Mouse (Mus musculus) kidney, adult 2 months (tissue): ENCODE results near the gene Gm13119. TPM values are rescaled to one million over a fixed set of nuclear protein-coding genes. Genes with fewer than 3 reads are reported as not detected.

Experiments used
- DNase-seq: peaks from one replicate; pipeline ENCODE4 v3.0.0; 2021
- H3K27ac ChIP-seq: fragments of 200-500 bp; 2 replicates; pipeline ENCODE4 v1.5.1; 2012; ENCODE audit warnings: low read depth, low read length, control low read depth, inconsistent platforms; ENCODE audit not compliant: insufficient read depth
- H3K27me3 ChIP-seq: fragments of 200-500 bp; replicated peaks from 2 replicates; pipeline ENCODE4 v1.6.1; 2012; ENCODE audit warnings: mild to moderate bottlenecking, moderate library complexity, low read length, inconsistent platforms; ENCODE audit not compliant: control insufficient read depth, insufficient read depth
- H3K36me3 ChIP-seq: fragments of 200-500 bp; 2 replicates; pipeline ENCODE4 v1.6.1; 2012; ENCODE audit warnings: mild to moderate bottlenecking, moderate library complexity, low read length, inconsistent platforms; ENCODE audit not compliant: control insufficient read depth, insufficient read depth
- H3K4me1 ChIP-seq: fragments of 200-500 bp; 2 replicates; pipeline ENCODE4 v1.6.1; 2011; ENCODE audit warnings: low read length; ENCODE audit not compliant: control insufficient read depth, insufficient read depth
- H3K4me3 ChIP-seq: fragments of 200-500 bp; 2 replicates; pipeline ENCODE4 v1.5.1; 2011; ENCODE audit warnings: mild to moderate bottlenecking, low read depth, low read length, control low read depth; ENCODE audit not compliant: insufficient read depth
- CTCF ChIP-seq: fragments of 200-500 bp; conservative IDR thresholded peaks from 2 replicates; pipeline ENCODE4 v1.5.1; 2011; ENCODE audit warnings: low read depth, mild to moderate bottlenecking, control low read depth, low read length, moderate library complexity, mixed read lengths; ENCODE audit not compliant: insufficient read depth, insufficient read length
- POLR2A ChIP-seq: fragments of 200-500 bp; IDR thresholded peaks from one replicate; pipeline ENCODE4 v1.6.1; 2011; ENCODE audit warnings: low read depth, low read length, control low read depth
- WGBS: fragments of 180-500 bp; shearing (Covaris S2); methylation state at CpG from one replicate; pipeline ENCODE4 v1.1.7; 2018; 5-methylcytosine and 5-hydroxymethylcytosine counted together
- polyA plus RNA-seq: library from polyadenylated mRNA; depleted of rRNA; stranded (reverse); fragments of >200 nt; gene quantifications from 2 replicates; pipeline ENCODE4 v1.2.3, GENCODE M21; 2012; rRNA removed

Gene Gm13119
- polyA plus RNA-seq, 1 experiment = not detected

DNA sequence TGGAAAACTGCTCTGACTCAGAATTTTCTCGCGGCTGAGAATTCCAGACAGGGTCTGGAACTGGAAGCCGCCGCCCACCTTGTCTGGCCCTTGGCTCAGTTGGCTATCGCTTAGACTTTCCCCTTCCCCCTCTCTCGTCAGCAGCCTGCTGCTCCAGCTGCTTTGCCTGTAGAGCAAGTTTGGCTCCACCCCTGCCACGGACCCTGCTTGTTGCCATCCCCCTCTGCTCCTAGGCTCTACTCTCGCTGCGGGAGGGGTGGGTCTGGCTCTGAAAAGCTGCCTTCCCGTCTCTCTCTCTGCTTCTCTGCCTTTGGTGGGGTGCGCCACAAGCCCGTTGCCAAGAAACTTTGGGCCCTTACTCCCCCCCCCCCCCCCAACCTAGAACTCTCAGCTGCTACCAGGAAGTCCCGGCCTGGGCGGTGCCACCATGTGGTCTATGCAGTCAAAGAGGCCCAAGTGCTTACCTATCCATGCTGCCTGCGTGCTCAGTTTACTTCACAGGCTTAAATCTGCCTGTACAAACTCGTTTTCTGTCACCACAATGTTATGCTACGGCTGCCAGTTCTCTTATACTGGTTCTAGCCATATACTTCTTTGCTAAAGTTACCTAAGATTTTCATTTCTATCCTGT, 46.8 kb downstream of the Gm13119 start:
- no peak for TF ChIP-seq POLR2A
- peak; percentile 14 for DNase-seq
- Histone ChIP-seq H3K27ac (no peak overlapping the region), H3K4me3 (peak overlapping the region; percentile 48), H3K36me3 (no peaks in the 10 kb centered on the region), H3K4me1 (no peaks in the 10 kb centered on the region), H3K27me3 (no peaks in the 10 kb centered on the region)
- 4% methylated on average over 17 of the region's 17 CpGs for WGBS

DNA sequence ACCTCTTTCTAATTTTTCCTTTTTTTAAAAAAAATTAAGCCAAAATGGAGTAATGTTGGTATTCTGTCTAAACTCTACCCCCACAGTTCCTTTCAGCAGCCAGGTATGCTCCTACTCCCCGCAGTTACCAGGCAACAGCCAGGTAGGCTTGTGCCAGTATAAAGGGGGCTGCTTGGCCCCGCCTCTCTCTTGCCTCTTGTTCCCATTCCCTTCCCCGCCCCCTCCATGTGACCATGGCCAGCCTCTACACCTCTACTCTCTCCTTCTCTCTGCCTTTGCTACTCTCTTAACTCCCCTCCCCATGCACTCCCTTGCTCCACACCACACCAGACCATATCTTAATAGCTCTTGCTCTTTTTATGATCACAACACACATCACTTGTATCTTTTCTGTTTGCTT, 48.5 kb downstream of the Gm13119 start:
- Histone ChIP-seq H3K4me1 (no peaks in the 10 kb centered on the region), H3K36me3 (no peaks in the 10 kb centered on the region), H3K27ac (no peak overlapping the region), H3K4me3 (no peak overlapping the region), H3K27me3 (no peaks in the 10 kb centered on the region)
- WGBS = 66% methylated on average over 3 of the region's 3 CpGs
- TF ChIP-seq POLR2A (no peak), CTCF (no peak)
- no peak for DNase-seq

- no peaks in the 10 kb centered on the region for H3K4me1 ChIP-seq
- TF ChIP-seq CTCF (no peak), POLR2A (no peak)
- H3K27ac ChIP-seq = no peak within 1 kb of the TSS
- DNase-seq = no peak
- H3K4me3 ChIP-seq = no peak within 1 kb of the TSS
- H3K36me3 ChIP-seq = no peaks in the 10 kb centered on the region
- WGBS = 81% methylated on average over 9 of the region's 9 CpGs
- no peaks in the 10 kb centered on the region for H3K27me3 ChIP-seq
Measured at GRCm38 (mm10) chr4:144408290-144408689, 50.5 kb downstream of the Gm13119 start, which contains the start of gene Pramef12. TSS of gene Pramef12 (minus strand) at chr4:144408464.

Other genes with a start within 250 kb of the Gm13119 start
- not detected in 2 replicates for gene Oog3, start 195.3 kb upstream of the Gm13119 start, polyA plus RNA-seq
- gene Oog2, start 167.2 kb upstream of the Gm13119 start, polyA plus RNA-seq = not detected in 2 replicates
- not detected in 2 replicates for gene C87977, start 144.6 kb upstream of the Gm13119 start, polyA plus RNA-seq
- not detected in 2 replicates for gene Pramel5, start 77.5 kb upstream of the Gm13119 start, polyA plus RNA-seq
- not detected in 2 replicates for gene Gm13128, start 27.7 kb upstream of the Gm13119 start, polyA plus RNA-seq
- gene Pramef20, start 20.0 kb downstream of the Gm13119 start, polyA plus RNA-seq = not detected in 2 replicates
- gene Pramef12, start 50.5 kb downstream of the Gm13119 start, polyA plus RNA-seq = 0.22 and 0.23 TPM in 2 replicates
- gene 1700012P22Rik, start 80.8 kb downstream of the Gm13119 start, polyA plus RNA-seq = not detected in 2 replicates
- not detected in 2 replicates for gene Gm9944, start 95.4 kb downstream of the Gm13119 start, polyA plus RNA-seq
- gene Aadacl3, start 105.8 kb downstream of the Gm13119 start, polyA plus RNA-seq = not detected in 2 replicates
- gene 9430007A20Rik, start 161.9 kb downstream of the Gm13119 start, polyA plus RNA-seq = not detected in 2 replicates
- not detected in 2 replicates for gene Gm13124, start 207.2 kb downstream of the Gm13119 start, polyA plus RNA-seq